Mouse (Mus musculus): ENCODE measurements around the gene Arhgef10l. TPM values are rescaled to one million over a fixed set of nuclear protein-coding genes. Genes with fewer than 3 reads are reported as not detected.

The Arhgef10l gene
- polyA plus RNA-seq, 1 experiment, result 29.1 TPM

GRCm38 (mm10) chr4:140631276-140631849 is 34.4 kb downstream of the Arhgef10l start:
- no peak for DNase-seq (ENCODE audit: low read depth)

- DNase-seq (ENCODE audit: low read depth), result no peak
Measured at GRCm38 (mm10) chr4:140630651-140631241, 35.1 kb downstream of the Arhgef10l start.

GRCm38 (mm10) chr4:140630136-140630535 is 35.7 kb downstream of the Arhgef10l start:
- DNase-seq (ENCODE audit: low read depth), result no peak

GRCm38 (mm10) chr4:140628971-140629370 is 36.8 kb downstream of the Arhgef10l start:
- DNase-seq (ENCODE audit: low read depth), result no peak

GRCm38 (mm10) chr4:140628412-140628943 is 37.3 kb downstream of the Arhgef10l start:
- no peak for DNase-seq (ENCODE audit: low read depth)

GRCm38 (mm10) chr4:140625651-140626525 is 39.9 kb downstream of the Arhgef10l start:
- no peak for DNase-seq (ENCODE audit: low read depth)

GRCm38 (mm10) chr4:140624468-140625176 is 41.2 kb downstream of the Arhgef10l start:
- no peak for DNase-seq (ENCODE audit: low read depth)

- no peak for DNase-seq (ENCODE audit: low read depth)
Measured at GRCm38 (mm10) chr4:140624087-140624467, 41.7 kb downstream of the Arhgef10l start.

- DNase-seq (ENCODE audit: low read depth), result no peak
Measured at GRCm38 (mm10) chr4:140622819-140623218, 43.0 kb downstream of the Arhgef10l start.

GRCm38 (mm10) chr4:140620496-140620895 is 45.3 kb downstream of the Arhgef10l start:
- DNase-seq (ENCODE audit: low read depth), result no peak

- no peak for DNase-seq (ENCODE audit: low read depth)
Measured at GRCm38 (mm10) chr4:140617391-140618385, 48.1 kb downstream of the Arhgef10l start.

GRCm38 (mm10) chr4:140616894-140617293 is 48.9 kb downstream of the Arhgef10l start:
- DNase-seq (ENCODE audit: low read depth), result no peak

GRCm38 (mm10) chr4:140616196-140616595 is 49.6 kb downstream of the Arhgef10l start:
- DNase-seq (ENCODE audit: low read depth), result no peak

- no peak for DNase-seq (ENCODE audit: low read depth)
Measured at GRCm38 (mm10) chr4:140615771-140616170, 50.0 kb downstream of the Arhgef10l start.

- no peak for DNase-seq (ENCODE audit: low read depth)
Measured at GRCm38 (mm10) chr4:140614553-140614952, 51.3 kb downstream of the Arhgef10l start.

- DNase-seq (ENCODE audit: low read depth), result no peak
Measured at GRCm38 (mm10) chr4:140614145-140614544, 51.7 kb downstream of the Arhgef10l start.

GRCm38 (mm10) chr4:140610841-140611609 is 54.8 kb downstream of the Arhgef10l start:
- no peak for DNase-seq (ENCODE audit: low read depth)

- no peak for DNase-seq (ENCODE audit: low read depth)
Measured at GRCm38 (mm10) chr4:140608228-140608720, 57.5 kb downstream of the Arhgef10l start.

- no peak for DNase-seq (ENCODE audit: low read depth)
Measured at GRCm38 (mm10) chr4:140606779-140607178, 59.0 kb downstream of the Arhgef10l start.

- no peak for DNase-seq (ENCODE audit: low read depth)
Measured at GRCm38 (mm10) chr4:140606197-140606596, 59.6 kb downstream of the Arhgef10l start.

Data from gonadal fat pad, adult 2 months (tissue).